Mouse (Mus musculus) heart, postnatal 4 days (tissue): ENCODE measurements at regions not wholly inside any gene's neighbourhood (a gene's known extent, or its start where the extent isn't known, plus 50 kb on each side); places are given as distances from the start of the nearest gene placed in this dataset.

Source experiments
- DNase-seq: peaks from one replicate; pipeline ENCODE4 v3.0.0; 2021

- no peak for DNase-seq
Measured at GRCm38 (mm10) chr5:100244811-100245210, 85.2 kb upstream of the Tmem150c start.

- peak; percentile 62 for DNase-seq
Measured at GRCm38 (mm10) chr5:100240876-100241275, 81.3 kb upstream of the Tmem150c start.

DNA sequence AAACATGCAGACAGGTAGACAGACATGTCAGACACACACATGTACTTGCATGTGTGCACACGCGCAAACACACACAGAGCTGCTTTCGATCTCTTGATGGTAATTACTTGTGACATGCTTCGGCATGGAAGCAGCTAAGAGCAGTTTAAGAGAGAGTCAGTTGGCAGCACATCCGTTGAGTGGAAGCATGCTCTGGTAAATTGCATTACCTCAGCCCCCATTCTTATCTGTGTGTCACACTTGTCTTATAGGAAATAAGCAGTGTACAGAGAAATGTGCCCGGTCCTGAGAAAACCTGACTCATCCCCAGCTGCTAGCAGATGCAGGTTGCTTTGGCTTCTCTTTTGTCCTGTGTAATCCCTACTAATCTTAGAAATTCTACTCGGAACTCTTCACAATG lies 80.0 kb upstream of the Tmem150c start:
- no peak for DNase-seq

DNA sequence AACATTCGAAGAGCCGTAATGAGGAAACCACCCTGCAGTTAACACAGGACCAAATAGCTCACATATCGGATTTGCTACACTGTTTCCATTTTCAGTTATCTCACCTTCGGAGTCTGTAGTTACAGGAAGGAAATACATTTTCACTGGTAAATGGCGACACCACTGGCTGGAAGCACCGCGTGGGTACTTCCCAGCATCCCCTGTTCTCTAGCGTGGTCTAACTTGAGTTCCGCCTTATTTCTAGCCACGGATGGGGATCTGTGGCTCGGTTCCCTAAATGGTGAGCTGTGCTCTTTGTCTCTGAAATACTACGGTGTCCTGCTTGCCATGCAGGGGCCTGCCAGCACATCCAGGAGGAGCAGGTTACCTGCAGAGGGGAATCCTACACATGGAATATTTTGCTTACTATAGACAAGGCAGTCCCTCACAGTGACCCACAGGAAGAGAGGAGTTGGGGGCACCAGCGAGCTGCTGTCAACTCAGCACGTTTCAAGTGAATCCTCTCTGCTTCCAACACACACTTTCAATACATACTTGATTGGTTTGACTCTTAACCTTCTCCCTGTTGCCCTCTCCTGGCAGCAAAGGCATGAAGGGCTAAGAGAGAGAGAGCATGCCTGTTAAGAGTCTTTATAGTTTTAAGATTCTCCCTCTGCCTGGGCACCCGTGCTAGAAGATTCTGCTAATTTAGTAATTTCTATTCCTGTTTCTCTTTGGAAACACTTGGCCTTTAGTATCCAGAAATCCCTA lies 78.9 kb upstream of the Tmem150c start:
- no peak for DNase-seq

- no peak for DNase-seq
Measured at GRCm38 (mm10) chr5:100237674-100238278, 78.2 kb upstream of the Tmem150c start.

GRCm38 (mm10) chr5:100236277-100236676 lies 76.7 kb upstream of the Tmem150c start:
- DNase-seq: no peak

GRCm38 (mm10) chr5:100232076-100232475 lies 72.5 kb upstream of the Tmem150c start:
- no peak for DNase-seq

DNA sequence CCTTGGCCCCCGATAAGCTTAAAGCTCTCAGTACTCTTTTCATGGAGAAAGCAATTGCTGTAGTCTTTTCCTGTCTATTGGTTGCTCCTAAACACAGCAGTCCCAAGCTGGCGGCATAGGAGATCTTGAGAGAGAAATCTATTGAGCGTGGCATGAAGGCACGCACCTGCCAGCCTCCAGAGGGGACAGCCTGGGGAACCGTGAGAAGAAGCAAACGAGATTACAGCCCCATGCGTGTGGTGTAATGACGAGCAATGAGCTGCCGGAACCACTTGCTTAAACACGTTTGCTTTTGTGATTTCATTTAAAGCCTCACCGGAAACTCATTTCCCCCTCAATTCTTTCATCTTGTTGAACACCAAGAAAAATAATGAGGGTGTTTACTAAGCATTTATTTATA lies 72.0 kb upstream of the Tmem150c start:
- DNase-seq: no peak

GRCm38 (mm10) chr5:100230038-100230437 lies 70.4 kb upstream of the Tmem150c start:
- DNase-seq: no peak

- DNase-seq: no peak
Measured at GRCm38 (mm10) chr5:100227888-100228287, 68.3 kb upstream of the Tmem150c start.

GRCm38 (mm10) chr5:100226571-100227235 lies 67.1 kb upstream of the Tmem150c start:
- no peak for DNase-seq

DNA sequence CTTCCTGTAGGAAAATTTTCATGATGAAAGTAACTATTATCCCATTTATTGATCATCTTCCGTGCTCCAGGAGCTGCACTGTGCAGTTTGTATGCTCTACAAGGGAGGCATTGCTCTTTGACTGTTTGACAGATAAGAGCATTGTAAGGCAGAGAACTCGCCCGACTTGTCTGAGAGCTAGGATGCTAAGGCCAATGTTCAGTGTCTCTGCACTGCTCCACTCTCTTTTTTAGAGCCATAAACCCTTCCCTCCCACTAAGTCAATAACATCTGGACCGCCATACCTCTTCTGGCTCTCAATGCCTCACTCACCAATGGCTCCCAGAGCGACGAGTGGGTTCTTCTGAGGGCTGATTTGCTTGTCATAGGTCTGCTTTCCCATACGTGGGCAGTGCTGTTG lies 65.9 kb upstream of the Tmem150c start:
- no peak for DNase-seq

GRCm38 (mm10) chr5:100224773-100225363 lies 65.3 kb upstream of the Tmem150c start:
- no peak for DNase-seq

GRCm38 (mm10) chr5:100221005-100221583 lies 61.5 kb upstream of the Tmem150c start:
- no peak for DNase-seq

DNA sequence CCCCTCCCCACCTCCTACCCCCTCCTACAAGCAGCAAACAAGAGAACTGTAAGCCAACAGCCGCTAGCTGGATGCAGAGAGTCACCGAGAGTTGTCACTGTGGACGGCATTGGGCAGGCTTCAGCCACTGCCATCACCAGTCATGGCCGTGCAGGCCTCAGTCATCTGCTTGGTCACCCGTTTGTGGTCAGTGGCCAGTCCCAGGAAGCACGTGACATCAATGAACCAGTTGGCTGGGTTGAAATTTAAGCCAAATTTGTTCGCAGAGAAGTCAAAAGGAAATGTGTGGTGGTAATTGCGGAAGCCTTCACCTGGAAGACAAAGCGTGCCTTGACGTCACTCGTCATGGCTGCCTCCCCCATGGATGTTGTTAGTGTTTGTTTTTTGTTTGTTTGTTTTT lies 60.7 kb upstream of the Tmem150c start:
- DNase-seq: no peak

- no peak for DNase-seq
Measured at GRCm38 (mm10) chr5:100218256-100218851, 58.7 kb upstream of the Tmem150c start.

GRCm38 (mm10) chr5:100217178-100218035 lies 57.8 kb upstream of the Tmem150c start:
- no peak for DNase-seq

GRCm38 (mm10) chr5:100213901-100214300 lies 54.3 kb upstream of the Tmem150c start:
- DNase-seq: no peak

GRCm38 (mm10) chr5:100210708-100211107 lies 51.1 kb upstream of the Tmem150c start:
- DNase-seq: no peak
